Mouse (Mus musculus) MEL (cell line): ENCODE results near the gene Cldnd2. TPM values are rescaled to one million over a fixed set of nuclear protein-coding genes. Genes with fewer than 3 reads are reported as not detected.

ENCODE experiments used
- DNase-seq: peaks from one replicate; pipeline ENCODE4 v3.0.0; 2011; ENCODE audit warnings: low read depth, low spot score
- H3K27ac ChIP-seq: 2 replicates; pipeline ENCODE4 v1.5.1; 2012; ENCODE audit warnings: low read depth, mild to moderate bottlenecking, control low read depth, low read length, moderate library complexity; ENCODE audit not compliant: control insufficient read depth
- H3K27me3 ChIP-seq, 2 experiments: fragments of 150-350 bp in 1 of 2; sonication (generic) in 1 of 2; 2 replicates each; pipeline ENCODE4 v1.6.1; 2012; ENCODE audit warnings: low read length in 2 of 2, mild to moderate bottlenecking in 2 of 2, improper control_type of control experiment in 1 of 2, moderate library complexity in 1 of 2; ENCODE audit not compliant: insufficient read depth in 2 of 2, control insufficient read depth in 1 of 2
- H3K36me3 ChIP-seq, 2 experiments: 2 replicates each; pipeline ENCODE4 v1.6.1; 2012 to 2014; ENCODE audit warnings: low read length in 2 of 2, improper control_type of control experiment in 1 of 2, inconsistent platforms in 1 of 2, mild to moderate bottlenecking in 1 of 2; ENCODE audit not compliant: insufficient read depth in 2 of 2, control insufficient read depth in 1 of 2
- H3K4me1 ChIP-seq, 2 experiments: fragments of 150-350 bp in 1 of 2; sonication (generic) in 1 of 2; 2 replicates each; pipeline ENCODE4 v1.6.1; 2012; ENCODE audit warnings: low read length in 2 of 2, improper control_type of control experiment in 1 of 2, mild to moderate bottlenecking in 1 of 2; ENCODE audit not compliant: insufficient read depth in 2 of 2, control insufficient read depth in 1 of 2
- H3K4me3 ChIP-seq, 2 experiments: fragments of 150-350 bp in 1 of 2; sonication (generic) in 1 of 2; 2 replicates each; pipeline ENCODE4 v1.5.1; 2012; ENCODE audit warnings: low read depth in 2 of 2, low read length in 2 of 2, mild to moderate bottlenecking in 2 of 2, moderate library complexity in 2 of 2, control low read depth in 1 of 2, improper control_type of control experiment in 1 of 2; ENCODE audit not compliant: control insufficient read depth in 1 of 2, insufficient read depth in 1 of 2
- H3K79me2 ChIP-seq: 2 replicates; pipeline ENCODE4 v1.6.1; 2012; ENCODE audit warnings: mild to moderate bottlenecking, low read length, moderate library complexity; ENCODE audit not compliant: control insufficient read depth, poor library complexity, insufficient read depth
- H3K9ac ChIP-seq: 2 replicates; pipeline ENCODE4 v1.6.1; 2012; ENCODE audit warnings: low read depth, mild to moderate bottlenecking, control low read depth, low read length, moderate library complexity; ENCODE audit not compliant: control insufficient read depth, poor library complexity, severe bottlenecking
- H3K9me3 ChIP-seq: fragments of 150-350 bp; sonication (generic); replicated peaks from 2 replicates; pipeline ENCODE4 v1.6.1; 2012; ENCODE audit warnings: mild to moderate bottlenecking, low read length, improper control_type of control experiment, moderate library complexity; ENCODE audit not compliant: insufficient read depth
- BHLHE40 ChIP-seq: IDR thresholded peaks from 2 replicates; pipeline ENCODE4 v1.6.1; 2012; ENCODE audit warnings: low read depth, mild to moderate bottlenecking, inconsistent platforms, low read length, improper control_type of control experiment, borderline replicate concordance
- ELF1 ChIP-seq: IDR thresholded peaks from 2 replicates; pipeline ENCODE4 v1.6.1; 2014; ENCODE audit warnings: low read depth, mild to moderate bottlenecking, inconsistent platforms, low read length, improper control_type of control experiment, moderate library complexity
- EP300 ChIP-seq, 2 experiments: IDR thresholded peaks; 2 replicates each; pipeline ENCODE4 v1.6.1; 2011; ENCODE audit warnings: improper control_type of control experiment in 2 of 2, low read length in 2 of 2, low read depth in 1 of 2, mild to moderate bottlenecking in 1 of 2
- ETS1 ChIP-seq: IDR thresholded peaks from 2 replicates; pipeline ENCODE4 v1.6.1; 2012; ENCODE audit warnings: low read depth, mild to moderate bottlenecking, inconsistent platforms, low read length, improper control_type of control experiment, moderate library complexity
- GABPA ChIP-seq: IDR thresholded peaks from 2 replicates; pipeline ENCODE4 v1.6.1; 2012; ENCODE audit warnings: low read depth, mild to moderate bottlenecking, inconsistent platforms, low read length, improper control_type of control experiment, moderate library complexity
- JUND ChIP-seq: IDR thresholded peaks from 2 replicates; pipeline ENCODE4 v1.6.1; 2011; ENCODE audit warnings: low read depth, mild to moderate bottlenecking, improper control_type of control experiment, low read length
- KAT2A ChIP-seq: conservative IDR thresholded peaks from 2 replicates; pipeline ENCODE4 v1.6.1; 2012; ENCODE audit warnings: low read depth, low read length, improper control_type of control experiment, inconsistent platforms
- MAFK ChIP-seq: IDR thresholded peaks from 2 replicates; pipeline ENCODE4 v1.6.1; 2011; ENCODE audit warnings: low read depth, mild to moderate bottlenecking, low read length, improper control_type of control experiment, borderline replicate concordance
- MAX ChIP-seq: IDR thresholded peaks from 2 replicates; pipeline ENCODE4 v1.6.1; 2011; ENCODE audit warnings: low read length, improper control_type of control experiment
- MAZ ChIP-seq: IDR thresholded peaks from 2 replicates; pipeline ENCODE4 v1.6.1; 2012; ENCODE audit warnings: low read depth, mild to moderate bottlenecking, inconsistent platforms, low read length, improper control_type of control experiment
- MEF2A ChIP-seq: IDR thresholded peaks from 2 replicates; pipeline ENCODE4 v1.6.1; 2014; ENCODE audit warnings: low read depth, mild to moderate bottlenecking, inconsistent platforms, low read length, improper control_type of control experiment; ENCODE audit not compliant: poor library complexity, insufficient replicate concordance, severe bottlenecking; ENCODE audit errors: extremely low read depth
- MXI1 ChIP-seq: IDR thresholded peaks from 2 replicates; pipeline ENCODE4 v1.6.1; 2011; ENCODE audit warnings: mild to moderate bottlenecking, low read depth, low read length, improper control_type of control experiment
- MYB ChIP-seq: IDR thresholded peaks from 2 replicates; pipeline ENCODE4 v1.6.1; 2011; ENCODE audit warnings: mild to moderate bottlenecking, low read depth, low read length, improper control_type of control experiment
- NELFE ChIP-seq: IDR thresholded peaks from 2 replicates; pipeline ENCODE4 v1.6.1; 2011; ENCODE audit warnings: low read depth, low read length, improper control_type of control experiment
- POLR2A ChIP-seq, 2 experiments: IDR thresholded peaks; 2 replicates each; pipeline ENCODE4 v1.6.1; 2011 to 2012; ENCODE audit warnings: low read length in 2 of 2, mild to moderate bottlenecking in 2 of 2, control low read depth in 1 of 2, improper control_type of control experiment in 1 of 2, low read depth in 1 of 2, moderate library complexity in 1 of 2; ENCODE audit not compliant: control insufficient read depth in 1 of 2, insufficient read depth in 1 of 2, poor library complexity in 1 of 2
- POLR2AphosphoS5 ChIP-seq: IDR thresholded peaks from 2 replicates; pipeline ENCODE4 v1.6.1; 2012; ENCODE audit warnings: low read depth, borderline replicate concordance, mild to moderate bottlenecking, inconsistent platforms, low read length, moderate library complexity, mixed read lengths
- SIN3A ChIP-seq: IDR thresholded peaks from 2 replicates; pipeline ENCODE4 v1.6.1; 2012; ENCODE audit warnings: low read length, improper control_type of control experiment, inconsistent platforms
- UBTF ChIP-seq: IDR thresholded peaks from 2 replicates; pipeline ENCODE4 v1.6.1; 2012; ENCODE audit warnings: low read depth, mild to moderate bottlenecking, inconsistent platforms, low read length, improper control_type of control experiment, moderate library complexity, borderline replicate concordance; ENCODE audit not compliant: insufficient read depth
- ZMIZ1 ChIP-seq: IDR thresholded peaks from 2 replicates; pipeline ENCODE4 v1.6.1; 2012; ENCODE audit warnings: low read depth, mild to moderate bottlenecking, inconsistent platforms, low read length, improper control_type of control experiment, moderate library complexity
- ZNF384 ChIP-seq: IDR thresholded peaks from 2 replicates; pipeline ENCODE4 v1.6.1; 2012; ENCODE audit warnings: low read depth, mild to moderate bottlenecking, inconsistent platforms, low read length, improper control_type of control experiment
- polyA plus RNA-seq, 2 experiments: library from polyadenylated mRNA; stranded (reverse) in 1 of 2; unstranded in 1 of 2; fragments of >175 nt in 1 of 2; fragments of >200 nt in 1 of 2; gene quantifications; 2 replicates each; pipeline versions ENCODE4 v1.2.1 to v1.2.4; 2012; ENCODE audit warnings: low replicate concordance in 2 of 2, low read depth in 1 of 2; ENCODE audit not compliant: insufficient read length in 2 of 2, insufficient read depth in 1 of 2, missing spikeins in 1 of 2
- total RNA-seq: library from RNA; depleted of rRNA; stranded (reverse); fragments of 300-350 nt; gene quantifications from 2 replicates; pipeline ENCODE4 v1.2.3, GENCODE M21; 2012; rRNA removed

Cldnd2 gene
- total and polyA plus RNA-seq, 3 experiments = not detected

DNA sequence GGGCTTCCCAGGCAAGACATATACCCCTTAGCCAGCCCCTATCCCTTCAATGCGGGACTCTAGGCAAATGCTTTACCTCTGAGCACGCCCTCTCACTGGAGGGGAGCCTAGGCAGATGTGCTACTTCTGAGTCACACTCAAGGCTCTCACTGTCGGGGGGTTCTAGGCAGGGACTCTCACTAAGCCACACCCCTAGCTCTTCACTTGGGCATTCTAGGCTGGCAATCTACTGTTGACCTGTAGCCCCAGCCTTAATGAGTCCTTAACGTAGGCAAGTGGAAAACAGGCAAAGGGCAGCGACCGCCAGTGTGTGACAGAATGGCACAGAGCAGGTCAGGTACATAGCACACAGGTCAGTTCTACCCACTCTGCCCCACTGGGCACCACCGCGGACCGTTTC lies 50.3 kb downstream of the Cldnd2 start:
- TF ChIP-seq UBTF (no peak), KAT2A (no peak), POLR2A (IDR thresholded peaks at IDR 0.05; ENCODE audit: control insufficient read depth in 1 of 2, insufficient read depth in 1 of 2, low read depth in 1 of 2, low read length in 2 of 2, poor library complexity in 1 of 2) (no peak), NELFE (no peak), ETS1 (no peak), SIN3A (no peak), MAX (no peak), ZMIZ1 (no peak), BHLHE40 (no peak), MXI1 (no peak), MAZ (no peak), GABPA (no peak), POLR2AphosphoS5 (no peak), EP300 (IDR thresholded peaks at IDR 0.05; ENCODE audit: low read depth in 1 of 2, low read length in 2 of 2) (no peak), MYB (no peak), MEF2A (no peak), ZNF384 (no peak), JUND (no peak), MAFK (no peak), ELF1 (no peak)
- Histone ChIP-seq H3K36me3 (no peaks in the 10 kb centered on the region), H3K27me3 (no peaks in the 10 kb centered on the region), H3K4me1 (no peaks in the 10 kb centered on the region), H3K4me3 (no peak overlapping the region), H3K27ac (no peak overlapping the region), H3K79me2 (no peaks in the 10 kb centered on the region), H3K9ac (no peak overlapping the region), H3K9me3 (no peaks in the 10 kb centered on the region)
- DNase-seq = no peak

Other genes starting within 250 kb of the Cldnd2 start
- gene Zfp715, start 127.5 kb upstream of the Cldnd2 start, total RNA-seq = 10.5 and 11.7 TPM in 2 replicates
- 1 to 10 TPM in 1 of 2 experiments, not detected in 1; 8.3 TPM for gene Zfp715, start 127.5 kb upstream of the Cldnd2 start, polyA plus RNA-seq
- gene Siglecf, start 89.4 kb upstream of the Cldnd2 start, total RNA-seq = 22.6 and 22.7 TPM in 2 replicates
- gene Siglecf, start 89.4 kb upstream of the Cldnd2 start, polyA plus RNA-seq = 10 to 100 TPM in 1 of 2 experiments, not detected in 1; 26.7 TPM
- gene Siglecg, start 32.6 kb upstream of the Cldnd2 start, total RNA-seq = not detected in 2 replicates
- not detected for gene Siglecg, start 32.6 kb upstream of the Cldnd2 start, polyA plus RNA-seq
- not detected in 2 replicates for gene Lim2, start 13.1 kb upstream of the Cldnd2 start, total RNA-seq
- not detected for gene Lim2, start 13.1 kb upstream of the Cldnd2 start, polyA plus RNA-seq
- not detected in 2 replicates for gene Nkg7, start 3.7 kb upstream of the Cldnd2 start, total RNA-seq
- gene Nkg7, start 3.7 kb upstream of the Cldnd2 start, polyA plus RNA-seq = not detected
- 174 and 177 TPM in 2 replicates for gene Etfb, start 3.3 kb downstream of the Cldnd2 start, total RNA-seq
- gene Etfb, start 3.3 kb downstream of the Cldnd2 start, polyA plus RNA-seq = 100 to 1,000 TPM in 1 of 2 experiments, not detected in 1; 186 TPM
- gene Gm45233, start 3.3 kb downstream of the Cldnd2 start, total RNA-seq = not detected in 2 replicates
- under 1 TPM in 1 of 2 experiments, not detected in 1; 0.42 TPM for gene Gm45233, start 3.3 kb downstream of the Cldnd2 start, polyA plus RNA-seq
- gene Vsig10l, start 22.4 kb downstream of the Cldnd2 start, total RNA-seq = 0.08 and 0.10 TPM in 2 replicates
- gene Vsig10l, start 22.4 kb downstream of the Cldnd2 start, polyA plus RNA-seq = under 1 TPM in 1 of 2 experiments, not detected in 1; 0.65 TPM
- not detected in 2 replicates for gene Iglon5, start 49.3 kb downstream of the Cldnd2 start, total RNA-seq
- gene Iglon5, start 49.3 kb downstream of the Cldnd2 start, polyA plus RNA-seq = not detected
- not detected in 2 replicates for gene 4931406B18Rik, start 65.2 kb downstream of the Cldnd2 start, total RNA-seq
- not detected for gene 4931406B18Rik, start 65.2 kb downstream of the Cldnd2 start, polyA plus RNA-seq
- not detected in 2 replicates for gene Cd33, start 103.6 kb downstream of the Cldnd2 start, total RNA-seq
- gene Cd33, start 103.6 kb downstream of the Cldnd2 start, polyA plus RNA-seq = not detected
- gene Zfp658, start 121.5 kb downstream of the Cldnd2 start, total RNA-seq = not detected in 2 replicates
- gene Zfp658, start 121.5 kb downstream of the Cldnd2 start, polyA plus RNA-seq = not detected
- 3.6 and 5.5 TPM in 2 replicates for gene Zfp719, start 138.8 kb downstream of the Cldnd2 start, total RNA-seq
- gene Zfp719, start 138.8 kb downstream of the Cldnd2 start, polyA plus RNA-seq = 1 to 10 TPM in 1 of 2 experiments, not detected in 1; 1.9 TPM
- 0.10 TPM in 1 of 2 replicates, not detected in the other for gene Zfp819, start 166.4 kb downstream of the Cldnd2 start, total RNA-seq
- under 1 TPM in 1 of 2 experiments, not detected in 1; 0.06 TPM for gene Zfp819, start 166.4 kb downstream of the Cldnd2 start, polyA plus RNA-seq
- gene Ceacam18, start 193.9 kb downstream of the Cldnd2 start, total RNA-seq = 0.08 and 0.13 TPM in 2 replicates
- gene Ceacam18, start 193.9 kb downstream of the Cldnd2 start, polyA plus RNA-seq = under 1 TPM in 1 of 2 experiments, not detected in 1; 0.04 TPM
- gene Siglece, start 219.4 kb downstream of the Cldnd2 start, total RNA-seq = not detected in 2 replicates
- gene Siglece, start 219.4 kb downstream of the Cldnd2 start, polyA plus RNA-seq = under 1 TPM in 1 of 2 experiments, not detected in 1; 0.07 TPM
- gene Ctu1, start 231.2 kb downstream of the Cldnd2 start, total RNA-seq = 12.4 and 17.2 TPM in 2 replicates
- 10 to 100 TPM in 1 of 2 experiments, not detected in 1; 15.6 TPM for gene Ctu1, start 231.2 kb downstream of the Cldnd2 start, polyA plus RNA-seq
- gene Klk14, start 249.6 kb downstream of the Cldnd2 start, total RNA-seq = not detected in 2 replicates
- gene Klk14, start 249.6 kb downstream of the Cldnd2 start, polyA plus RNA-seq = under 1 TPM in 1 of 2 experiments, not detected in 1; 0.13 TPM